Mouse (Mus musculus) urinary bladder, postnatal 25 days (tissue): ENCODE data around the gene Islr2.

Source experiments
- DNase-seq: peaks from one replicate; pipeline ENCODE4 v3.0.0; 2022; ENCODE audit warnings: low spot score

Islr2 gene

DNA sequence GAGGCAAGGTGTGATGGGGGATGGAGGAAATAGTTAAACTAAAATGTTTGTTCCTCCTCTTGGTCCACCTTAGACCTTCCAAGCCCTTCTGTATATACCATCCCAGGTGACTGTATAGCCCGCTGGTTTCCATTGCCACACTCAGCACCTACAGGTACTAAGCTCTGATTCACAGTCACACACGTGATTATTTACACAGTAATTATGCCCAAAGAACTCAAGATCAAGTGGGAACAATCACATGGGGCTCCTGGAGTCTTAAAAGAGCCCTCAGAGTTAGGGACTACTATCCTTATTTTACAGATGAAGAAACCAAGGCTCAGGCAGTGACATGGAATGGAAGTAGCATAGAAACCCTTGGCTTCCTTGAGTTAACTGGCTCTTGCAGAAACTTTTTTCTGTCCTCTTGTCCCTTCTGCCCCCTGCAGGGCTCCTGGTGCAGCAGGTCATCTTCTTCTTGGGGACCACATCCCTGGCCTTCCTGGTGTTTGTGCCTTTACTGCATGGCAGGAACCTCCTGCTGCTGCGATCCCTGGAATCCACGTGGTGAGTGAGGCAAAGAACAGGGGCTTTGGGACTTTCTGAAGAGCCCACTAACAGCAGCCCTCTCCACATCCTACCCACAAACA lies 53.3 kb downstream of the Islr2 start:
- no peak for DNase-seq

DNA sequence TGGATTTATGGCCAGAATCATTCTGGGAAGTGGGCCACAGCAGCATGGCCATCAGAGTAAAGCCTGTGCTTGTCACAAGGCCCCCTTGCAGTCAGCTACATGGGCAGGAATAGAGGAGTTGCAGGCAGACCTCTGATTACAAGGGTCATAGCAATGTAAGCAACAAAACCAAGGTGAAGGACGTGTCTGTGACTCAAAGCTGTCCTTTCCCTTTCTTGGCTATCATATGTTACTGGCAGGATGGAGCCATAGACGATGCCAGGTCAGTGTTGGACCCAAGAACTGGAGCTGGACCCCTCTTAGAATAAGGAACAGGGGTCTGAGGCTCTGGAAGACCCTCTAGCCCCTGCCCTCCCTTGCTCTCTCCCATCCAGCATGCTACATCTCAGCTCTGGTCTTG lies 55.3 kb downstream of the Islr2 start:
- DNase-seq: no peak
